In genomic region chr9:33091664-33092063, GRCm38 (mm10) we compare ENCODE assay signal across 23 mouse cellular contexts.
A peak's percentile ranks its signal among the peaks of the same experiment; 100 is the strongest.
DNase-seq lines count a peak whose midpoint lies in the region; ATAC-seq and TF ChIP-seq lines count a peak whose summit lies in the region.
"Had no signal": no experiment of that assay in that cellular context is flagged by ENCODE, and none has a peak within 500 bp of the region (broad histone marks: within the 10 kb centered on the region; RNA-seq: fewer than 3 reads in every experiment).

No protein-coding gene starts in this region.

- H3K9me3 ChIP-seq in forebrain, postnatal 0 days (ENCODE audit: low read length): no peaks in the 10 kb centered on the region
- H3K9me3 ChIP-seq in forebrain, embryonic 16.5 days (ENCODE audit: control insufficient read depth, low read length): no peaks in the 10 kb centered on the region
- no peaks in the 10 kb centered on the region for H3K9me3 ChIP-seq in lung, embryonic 14.5 days (ENCODE audit: low read depth, low read length)
- H3K9me3 ChIP-seq: embryonic facial prominence, embryonic 13.5 days; embryonic facial prominence, embryonic 15.5 days; forebrain, embryonic 10.5 days; forebrain, embryonic 12.5 days had no signal

- DNase-seq in forebrain, postnatal 0 days: peak; percentile 62
- peak; percentile 5 for DNase-seq in lung, embryonic 14.5 days
- DNase-seq in lung, postnatal 4 days: no peak
- peak; percentile 5 for DNase-seq in lung, postnatal 36 days
- DNase-seq in lung, postnatal 14 days: no peak
- DNase-seq in brain, embryonic 18.5 days (ENCODE audit: low read depth, low spot score): peak; percentile 26
- no peak for DNase-seq in ovary, adult 18-20 months (ENCODE audit: low spot score)
- DNase-seq: adrenal gland, adult 2 months; adrenal gland, postnatal 10 days; adrenal gland, postnatal 25 days; cerebellum, adult 11 months; cerebellum, adult 18-20 months; cerebellum, adult 8-10 months; cerebellum, adult 9-11 months; cerebellum, postnatal 14 days; cerebellum, postnatal 36 days; embryo, embryonic 11 days had no signal

- H3K4me1 ChIP-seq in forebrain, postnatal 0 days (ENCODE audit: insufficient read depth): no peaks in the 10 kb centered on the region
- H3K4me1 ChIP-seq in forebrain, embryonic 16.5 days (replicated peaks; ENCODE audit: control insufficient read depth, insufficient read depth, low read length): no peaks in the 10 kb centered on the region
- no peaks in the 10 kb centered on the region for H3K4me1 ChIP-seq in lung, embryonic 14.5 days (ENCODE audit: insufficient read depth)
- H3K4me1 ChIP-seq: embryonic facial prominence, embryonic 13.5 days; embryonic facial prominence, embryonic 15.5 days; forebrain, embryonic 10.5 days; forebrain, embryonic 12.5 days had no signal

- H3K27ac ChIP-seq in forebrain, postnatal 0 days (ENCODE audit: low read depth, low read length): no peak overlapping the region
- no peak overlapping the region for H3K27ac ChIP-seq in forebrain, embryonic 16.5 days (ENCODE audit: low read length)
- no peak overlapping the region for H3K27ac ChIP-seq in lung, embryonic 14.5 days (ENCODE audit: low read depth)
- H3K27ac ChIP-seq: embryonic facial prominence, embryonic 13.5 days; embryonic facial prominence, embryonic 15.5 days; forebrain, embryonic 10.5 days; forebrain, embryonic 12.5 days had no signal

- peak; percentile 66 for ATAC-seq in forebrain, postnatal 0 days
- no peak for ATAC-seq in forebrain, embryonic 16.5 days
- ATAC-seq in lung, embryonic 14.5 days (ENCODE audit: insufficient read depth): no peak

- H3K36me3 ChIP-seq in forebrain, postnatal 0 days (ENCODE audit: insufficient read depth): no peaks in the 10 kb centered on the region
- H3K36me3 ChIP-seq in forebrain, embryonic 16.5 days (ENCODE audit: control insufficient read depth, insufficient read depth): no peaks in the 10 kb centered on the region
- no peaks in the 10 kb centered on the region for H3K36me3 ChIP-seq in lung, embryonic 14.5 days (ENCODE audit: insufficient read depth)
- H3K36me3 ChIP-seq: embryonic facial prominence, embryonic 13.5 days; embryonic facial prominence, embryonic 15.5 days; forebrain, embryonic 10.5 days; forebrain, embryonic 12.5 days had no signal

- no peak overlapping the region for H3K4me3 ChIP-seq in forebrain, postnatal 0 days (ENCODE audit: low read depth, low read length)
- H3K4me3 ChIP-seq in forebrain, embryonic 16.5 days (replicated peaks; ENCODE audit: low read length): no peak overlapping the region
- H3K4me3 ChIP-seq in lung, embryonic 14.5 days (ENCODE audit: low read depth, low read length): no peak overlapping the region
- H3K4me3 ChIP-seq: embryonic facial prominence, embryonic 13.5 days; embryonic facial prominence, embryonic 15.5 days; erythroblast, embryonic 14.5 days; forebrain, embryonic 10.5 days; forebrain, embryonic 12.5 days had no signal

- H3K27me3 ChIP-seq in forebrain, postnatal 0 days (ENCODE audit: insufficient read depth, low read length): no peaks in the 10 kb centered on the region
- H3K27me3 ChIP-seq in forebrain, embryonic 16.5 days (replicated peaks; ENCODE audit: control insufficient read depth, insufficient read depth, low read length): no peaks in the 10 kb centered on the region
- H3K27me3 ChIP-seq in lung, embryonic 14.5 days (ENCODE audit: insufficient read depth, low read length): no peaks in the 10 kb centered on the region
- H3K27me3 ChIP-seq: embryonic facial prominence, embryonic 13.5 days; embryonic facial prominence, embryonic 15.5 days had no signal

- no peak for TF ChIP-seq CTCF in forebrain, postnatal 0 days (IDR thresholded peaks at IDR 0.05; ENCODE audit: low read depth)
- TF ChIP-seq CTCF in lung, embryonic 14.5 days (IDR thresholded peaks at IDR 0.05; ENCODE audit: low read depth): no peak

- 68% methylated on average over 3 of the region's 3 CpGs for WGBS in forebrain, postnatal 0 days
- WGBS in forebrain, embryonic 16.5 days: 74% methylated on average over 3 of the region's 3 CpGs
- 58% methylated on average over 3 of the region's 3 CpGs for WGBS in lung, embryonic 14.5 days

- H3K4me2 ChIP-seq in forebrain, postnatal 0 days (ENCODE audit: low read depth): no peak overlapping the region
- no peak overlapping the region for H3K4me2 ChIP-seq in forebrain, embryonic 16.5 days (ENCODE audit: low read length)
- H3K4me2 ChIP-seq in lung, embryonic 14.5 days: no peak overlapping the region
- H3K4me2 ChIP-seq: embryonic facial prominence, embryonic 13.5 days; embryonic facial prominence, embryonic 15.5 days; forebrain, embryonic 12.5 days had no signal

- H3K9ac ChIP-seq in forebrain, postnatal 0 days: no peak overlapping the region
- no peak overlapping the region for H3K9ac ChIP-seq in forebrain, embryonic 16.5 days (replicated peaks; ENCODE audit: low read depth, low read length)
- no peak overlapping the region for H3K9ac ChIP-seq in lung, embryonic 14.5 days
- H3K9ac ChIP-seq: embryonic facial prominence, embryonic 13.5 days; embryonic facial prominence, embryonic 15.5 days; forebrain, embryonic 12.5 days had no signal

Comparison
In these comparisons a context has a peak if more than half of its experiments do, and no peak if none do; other contexts are left out.
1. DNase-seq: peak in forebrain, postnatal 0 days (single experiment), lung, embryonic 14.5 days (single experiment), lung, postnatal 36 days (single experiment) and brain, embryonic 18.5 days (single experiment); none in lung, postnatal 4 days (0 of 2), lung, postnatal 14 days (single experiment) and ovary, adult 18-20 months (single experiment).